Mouse (Mus musculus) hindbrain, postnatal 0 days (tissue): Measurements from ENCODE around the gene Wdfy3. TPM values are rescaled to one million over a fixed set of nuclear protein-coding genes. Genes with fewer than 3 reads are reported as not detected.

Source experiments
- ATAC-seq: fragments of 200-750 bp; cut with Nextera tagmentation; 2 replicates; pipeline ENCODE4 v1.8.0; 2017; ENCODE audit warnings: mild to moderate bottlenecking, moderate TSS enrichment, moderate library complexity
- DNase-seq: peaks from one replicate; pipeline ENCODE4 v3.0.0-alpha.2; 2015; ENCODE audit warnings: low spot score
- H3K27ac ChIP-seq: fragments of 300-500 bp; sonication (generic); 2 replicates; pipeline ENCODE4 v1.5.1; 2014; ENCODE audit warnings: mild to moderate bottlenecking
- H3K27me3 ChIP-seq: fragments of 300-500 bp; sonication (generic); 2 replicates; pipeline ENCODE4 v1.6.1; 2014; ENCODE audit warnings: low read length, mixed read lengths; ENCODE audit not compliant: insufficient read depth
- H3K36me3 ChIP-seq: fragments of 300-500 bp; sonication (generic); 2 replicates; pipeline ENCODE4 v1.6.1; 2014; ENCODE audit warnings: low read length, mixed read lengths; ENCODE audit not compliant: insufficient read depth
- H3K4me1 ChIP-seq: fragments of 300-500 bp; sonication (generic); 2 replicates; pipeline ENCODE4 v1.6.1; 2014; ENCODE audit warnings: antibody characterized with exemption, low read length, mixed read lengths; ENCODE audit not compliant: insufficient read depth
- H3K4me2 ChIP-seq: fragments of 300-500 bp; sonication (generic); 2 replicates; pipeline ENCODE4 v1.6.1; 2014; ENCODE audit warnings: low read depth, mild to moderate bottlenecking, low read length, moderate library complexity, mixed read lengths
- H3K4me3 ChIP-seq: fragments of 300-500 bp; sonication (generic); 2 replicates; pipeline ENCODE4 v1.5.1; 2014; ENCODE audit warnings: low read length
- H3K9ac ChIP-seq: fragments of 300-500 bp; sonication (generic); replicated peaks from 2 replicates; pipeline ENCODE4 v1.6.1; 2014; ENCODE audit warnings: mild to moderate bottlenecking, low read length, moderate library complexity, mixed read lengths
- H3K9me3 ChIP-seq: fragments of 300-500 bp; sonication (generic); 2 replicates; pipeline ENCODE4 v1.6.1; 2016; ENCODE audit warnings: low read length, mixed read lengths
- CTCF ChIP-seq: IDR thresholded peaks from 2 replicates; pipeline ENCODE4 v1.5.1; 2016; ENCODE audit warnings: antibody characterized with exemption, control low read depth, low read depth
- WGBS: fragments of 180-500 bp; shearing (Covaris S2); extraction: QIAGEN DNeasy Blood & Tissue Kit; methylation state at CpG from one replicate; pipeline ENCODE4 v1.1.7; 2014; 5-methylcytosine and 5-hydroxymethylcytosine counted together
- polyA plus RNA-seq: library from polyadenylated mRNA; unstranded; fragments of >200 nt; fragmentation: Nextera tagmentation; extraction: Ambion mirVana; gene quantifications from 2 replicates; pipeline ENCODE4 v1.2.1, GENCODE M21; 2015
- total RNA-seq: library from RNA; depleted of rRNA; stranded (reverse); fragments of >200 nt; gene quantifications from 2 replicates; pipeline ENCODE4 v1.2.3, GENCODE M21; 2014

Gene Wdfy3
- total and polyA plus RNA-seq, 2 experiments from 2014 or later, result 15.8 to 83.5 TPM

DNA sequence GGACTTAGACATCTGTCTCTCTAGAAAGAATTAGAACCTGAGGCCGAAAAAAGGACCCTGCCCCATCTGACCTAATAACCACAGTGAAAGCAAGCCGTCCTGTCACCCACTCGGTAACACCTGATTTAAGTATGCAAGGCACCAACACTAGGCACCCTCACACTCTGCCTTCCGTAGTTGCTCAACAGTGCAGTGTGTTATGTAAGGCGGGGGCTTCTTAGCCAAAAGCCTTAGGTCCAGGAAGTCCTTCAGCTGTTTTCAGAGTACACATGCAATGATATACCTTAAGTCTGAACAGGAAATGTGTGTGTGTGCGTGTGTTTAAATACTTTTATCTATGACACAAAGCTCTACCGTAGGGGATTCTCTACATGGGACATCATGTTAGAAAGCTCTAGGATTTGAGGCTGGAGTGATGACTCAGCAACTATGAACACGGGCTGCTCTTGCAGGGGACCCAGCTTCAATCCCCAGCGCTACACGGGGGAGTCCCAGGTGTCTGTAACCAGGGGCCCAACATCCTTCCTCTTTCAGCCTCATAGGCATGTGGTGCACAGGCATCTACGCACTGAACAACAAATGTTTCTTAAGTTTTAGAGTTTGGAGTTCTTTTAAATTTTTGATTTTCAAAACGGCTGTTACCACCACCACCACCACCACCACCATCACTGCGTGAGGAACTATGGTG lies 131.7 kb downstream of the Wdfy3 start:
- H3K4me3 ChIP-seq, result no peak overlapping the region
- ATAC-seq (no peak), DNase-seq (no peak)
- 92% methylated on average over 13 of the region's 13 CpGs for WGBS
- H3K9me3 ChIP-seq, result no peaks in the 10 kb centered on the region
- no peak overlapping the region for H3K4me2 ChIP-seq
- H3K4me1 ChIP-seq, result no peaks in the 10 kb centered on the region
- TF ChIP-seq CTCF, result no peak
- H3K27me3 ChIP-seq, result no peaks in the 10 kb centered on the region
- no peak overlapping the region for H3K27ac ChIP-seq
- peaks cover 53% of the 10 kb centered on the region for H3K36me3 ChIP-seq
- H3K9ac ChIP-seq, result no peak overlapping the region

DNA sequence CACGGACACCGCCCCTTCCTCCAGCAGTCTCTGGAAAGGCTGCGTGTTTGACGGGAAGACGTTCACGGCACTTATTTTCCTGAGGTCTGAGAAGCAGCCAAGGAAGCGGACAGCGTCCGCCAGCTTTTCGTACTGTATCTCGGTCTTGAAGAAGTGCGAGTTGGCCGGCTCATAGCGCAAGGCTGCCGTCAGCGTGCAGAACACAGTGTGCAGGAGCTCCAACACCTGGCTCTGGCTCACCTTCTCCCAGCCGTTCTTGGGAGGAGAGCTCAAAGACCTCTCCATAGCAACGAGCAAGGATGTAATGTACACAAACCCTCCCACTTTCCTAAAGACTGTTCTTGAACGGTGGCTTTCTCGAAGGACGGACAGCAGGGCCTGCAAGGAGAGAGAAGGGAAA lies 132.4 kb downstream of the Wdfy3 start:
- WGBS, result 78% methylated on average over 21 of the region's 21 CpGs
- peaks cover 46% of the 10 kb centered on the region for H3K36me3 ChIP-seq

DNA sequence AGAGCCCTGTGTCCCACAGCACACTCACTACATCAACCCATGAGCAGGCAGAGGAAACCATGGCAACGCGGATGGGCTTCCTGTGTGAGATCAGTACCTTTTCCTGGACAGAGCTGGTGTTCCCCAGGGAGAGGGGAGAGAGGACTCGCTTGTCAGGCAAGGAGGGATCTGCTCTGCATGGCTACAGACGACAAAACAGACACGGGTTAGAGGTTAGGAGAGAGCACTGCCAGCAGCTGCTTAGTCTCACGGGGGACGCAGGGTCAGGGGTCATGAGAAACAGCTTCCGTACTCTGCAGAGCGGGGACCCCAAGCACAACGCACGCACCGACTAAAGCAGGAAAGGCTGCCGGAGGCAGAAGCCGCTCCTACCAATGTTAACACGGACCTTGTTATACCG lies 133.8 kb downstream of the Wdfy3 start:
- peaks cover 32% of the 10 kb centered on the region for H3K36me3 ChIP-seq
- no peak overlapping the region for H3K4me2 ChIP-seq
- peak; percentile 27 for DNase-seq
- H3K4me3 ChIP-seq, result no peak overlapping the region
- peak; percentile 32 for ATAC-seq
- TF ChIP-seq CTCF, result no peak
- no peak overlapping the region for H3K9ac ChIP-seq
- H3K4me1 ChIP-seq, result no peaks in the 10 kb centered on the region
- 50% methylated on average over 16 of the region's 16 CpGs for WGBS
- no peaks in the 10 kb centered on the region for H3K9me3 ChIP-seq
- peak overlapping the region; percentile 32; the same call in 1 of the 2 replicates for H3K27ac ChIP-seq
- no peaks in the 10 kb centered on the region for H3K27me3 ChIP-seq

More for the DNA sequence above, 132.4 kb downstream of the Wdfy3 start:
- Histone ChIP-seq H3K4me2 (no peak overlapping the region), H3K27ac (no peak overlapping the region), H3K9ac (no peak overlapping the region), H3K27me3 (no peaks in the 10 kb centered on the region), H3K9me3 (no peaks in the 10 kb centered on the region), H3K4me3 (no peak overlapping the region), H3K4me1 (no peaks in the 10 kb centered on the region)
- DNase-seq (no peak), ATAC-seq (no peak)
- TF ChIP-seq CTCF, result no peak

DNA sequence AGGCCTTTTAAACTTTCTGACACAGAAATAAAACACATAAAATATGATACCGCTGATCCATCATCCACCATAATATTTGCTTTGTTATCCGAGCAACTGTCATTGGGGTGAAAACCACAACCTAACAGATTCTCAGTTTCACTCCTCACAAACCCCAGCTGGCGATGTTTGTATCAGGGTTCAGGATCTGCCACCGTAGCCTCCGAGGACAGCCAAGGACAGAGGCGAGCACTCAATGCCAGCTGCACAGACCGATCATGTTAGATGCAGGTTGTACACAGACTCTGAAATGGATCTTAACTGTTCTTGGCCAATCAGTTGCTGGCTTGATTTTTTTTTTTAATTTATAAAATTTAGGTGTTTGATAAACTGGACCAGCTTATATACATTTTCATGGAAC lies 135.1 kb downstream of the Wdfy3 start:
- no peak overlapping the region for H3K4me3 ChIP-seq
- ATAC-seq (no peak), DNase-seq (no peak)
- peaks cover 28% of the 10 kb centered on the region for H3K36me3 ChIP-seq
- no peak overlapping the region for H3K9ac ChIP-seq
- no peaks in the 10 kb centered on the region for H3K9me3 ChIP-seq
- no peaks in the 10 kb centered on the region for H3K4me1 ChIP-seq
- WGBS, result 73% methylated on average over 7 of the region's 7 CpGs
- H3K4me2 ChIP-seq, result no peak overlapping the region
- no peak for TF ChIP-seq CTCF
- no peaks in the 10 kb centered on the region for H3K27me3 ChIP-seq
- H3K27ac ChIP-seq, result no peak overlapping the region

DNA sequence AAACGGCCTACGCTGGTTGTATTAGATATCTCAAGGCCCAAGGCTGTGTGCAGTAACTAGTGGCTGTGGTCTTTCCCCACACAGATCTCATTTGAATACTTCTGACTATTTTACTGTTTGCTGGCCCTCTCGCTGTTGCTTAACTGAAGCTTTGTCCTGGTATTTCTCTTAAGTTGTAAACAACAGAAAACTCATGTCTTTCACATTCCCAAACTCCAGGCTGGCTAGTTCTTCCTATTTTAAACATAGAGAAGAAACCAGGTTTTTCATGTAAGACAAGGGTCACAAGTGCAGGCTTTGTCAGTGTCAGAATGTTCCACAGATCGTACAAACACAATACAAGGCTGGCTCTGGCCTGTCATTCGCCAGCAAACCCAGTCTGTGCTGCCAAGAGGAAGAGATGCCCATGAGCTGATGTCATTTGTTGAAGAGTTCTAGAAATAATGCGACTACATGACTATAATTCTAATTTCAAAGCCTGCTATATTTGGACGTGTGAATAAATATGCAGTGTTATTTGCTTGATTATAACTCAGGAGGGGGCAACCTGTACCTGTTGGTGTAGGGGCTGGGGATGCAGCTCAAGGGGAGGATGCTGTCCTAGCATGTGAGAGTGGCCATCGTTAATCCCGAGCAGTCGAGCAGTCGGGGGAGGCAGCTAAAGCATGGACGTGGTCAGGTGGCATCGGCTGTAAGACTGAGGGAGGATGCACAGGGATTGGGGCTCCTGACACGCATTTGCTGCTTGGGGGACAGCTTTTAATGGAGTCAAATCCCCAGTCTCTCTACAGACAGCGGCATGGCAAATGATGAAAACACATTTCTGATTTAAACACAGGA lies 136.5 kb downstream of the Wdfy3 start:
- no peak overlapping the region for H3K9ac ChIP-seq
- no peaks in the 10 kb centered on the region for H3K27me3 ChIP-seq
- H3K9me3 ChIP-seq, result no peaks in the 10 kb centered on the region
- H3K27ac ChIP-seq, result peak overlapping the region; percentile 27; the same call in 1 of the 2 replicates
- no peak overlapping the region for H3K4me3 ChIP-seq
- ATAC-seq (peak; percentile 82), DNase-seq (peak; percentile 43)
- no peak for TF ChIP-seq CTCF
- 59% methylated on average over 15 of the region's 15 CpGs for WGBS
- H3K4me2 ChIP-seq, result no peak overlapping the region
- H3K4me1 ChIP-seq, result no peaks in the 10 kb centered on the region
- H3K36me3 ChIP-seq, result peaks cover 35% of the 10 kb centered on the region

DNA sequence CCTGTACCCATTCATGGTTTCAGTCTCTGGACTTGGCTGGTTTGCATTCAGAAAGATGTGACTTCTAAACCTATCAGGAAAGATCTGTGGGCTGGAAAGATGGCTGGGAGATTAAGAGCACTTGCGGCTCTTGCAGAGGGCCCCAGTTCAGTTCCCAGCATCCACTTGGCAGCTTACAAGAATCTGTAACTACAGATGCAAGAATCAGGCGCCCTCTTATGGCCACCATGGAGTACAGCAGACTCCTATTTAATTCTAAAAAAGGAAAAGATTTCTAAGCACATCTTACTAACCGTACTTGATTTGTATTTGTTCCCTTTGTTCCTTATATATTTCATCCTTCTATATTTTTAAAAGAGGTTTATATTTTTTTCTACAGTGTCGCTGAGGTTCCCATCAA lies 137.7 kb downstream of the Wdfy3 start:
- peak; percentile 42 for TF ChIP-seq CTCF
- Histone ChIP-seq H3K4me3 (no peak overlapping the region), H3K4me2 (no peak overlapping the region), H3K27ac (no peak overlapping the region), H3K9me3 (no peaks in the 10 kb centered on the region), H3K36me3 (peaks cover 27% of the 10 kb centered on the region), H3K4me1 (no peaks in the 10 kb centered on the region), H3K27me3 (no peaks in the 10 kb centered on the region), H3K9ac (no peak overlapping the region)
- ATAC-seq, result no peak
- peak; percentile 21 for DNase-seq
- 66% methylated on average over 4 of the region's 4 CpGs for WGBS

DNA sequence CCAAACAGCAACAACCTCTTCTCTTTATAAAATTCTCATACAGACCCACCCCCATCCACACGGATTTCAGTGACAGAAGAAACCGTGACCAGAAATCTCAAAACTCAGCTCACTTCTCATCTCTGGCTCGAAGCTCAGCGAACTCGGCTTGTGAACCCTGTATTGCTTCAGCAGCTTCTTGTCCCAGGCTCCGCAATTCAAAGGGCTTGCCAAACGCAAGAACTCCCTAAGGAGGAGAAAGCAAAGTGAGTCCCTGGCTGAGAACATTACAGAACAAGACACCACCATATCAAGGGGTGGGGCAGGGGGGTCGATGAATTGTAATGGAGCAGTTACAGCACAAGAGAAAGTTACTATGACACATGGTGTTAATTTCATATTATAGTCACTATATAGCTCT lies 143.4 kb downstream of the Wdfy3 start:
- DNase-seq (no peak), ATAC-seq (no peak; the same call in 1 of the 2 replicates)
- TF ChIP-seq CTCF, result no peak
- Histone ChIP-seq H3K27me3 (no peaks in the 10 kb centered on the region), H3K9ac (no peak overlapping the region), H3K36me3 (peaks cover 52% of the 10 kb centered on the region), H3K4me2 (no peak overlapping the region), H3K4me1 (no peaks in the 10 kb centered on the region), H3K9me3 (no peaks in the 10 kb centered on the region), H3K27ac (no peak overlapping the region), H3K4me3 (no peak overlapping the region)
- WGBS, result 95% methylated on average over 8 of the region's 8 CpGs
